Comparison of ENCODE assay signal across 22 mouse cellular contexts in the genomic region with DNA sequence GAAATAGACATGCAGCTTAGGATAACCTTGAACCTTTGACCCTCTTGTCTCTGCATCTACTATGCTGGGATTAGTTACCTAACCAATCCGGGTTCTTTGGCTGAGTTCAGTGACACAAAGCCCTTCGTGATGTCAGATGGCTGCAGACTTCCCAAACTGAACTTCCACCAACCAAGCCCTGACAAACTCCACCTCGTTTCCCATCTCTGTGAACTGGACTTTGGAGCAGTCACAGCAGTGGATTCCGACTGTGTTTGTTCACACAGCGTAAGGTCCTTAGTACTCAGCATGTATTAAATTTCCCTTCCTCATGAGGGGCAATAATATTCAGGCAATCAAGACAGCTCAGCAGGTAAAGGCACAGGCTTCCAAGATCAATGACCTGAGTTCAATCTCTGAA. TPM values are rescaled to one million over a fixed set of nuclear protein-coding genes. Genes with fewer than 3 reads are reported as not detected.
DNase-seq lines count a peak whose midpoint lies in the region; ATAC-seq and TF ChIP-seq lines count a peak whose summit lies in the region.
"Had no signal": no experiment of that assay in that cellular context is flagged by ENCODE, and none has a peak within 500 bp of the region (broad histone marks: within the 10 kb centered on the region; RNA-seq: fewer than 3 reads in every experiment).

No protein-coding gene starts in this region.

- no peak overlapping the region for H3K27ac ChIP-seq in liver, adult 2 months (replicated peaks; ENCODE audit: insufficient read depth, low read depth, low read length)
- H3K27ac ChIP-seq in intestine, embryonic 16.5 days (ENCODE audit: low read length) = 0 out of 2 replicates have a peak overlapping the region, but pooled peaks have one; percentile 24
- peak overlapping the region; percentile 21; the same call in 1 of the 2 replicates for H3K27ac ChIP-seq in small intestine, adult 2 months (ENCODE audit: insufficient read depth, low read depth, low read length)
- H3K27ac ChIP-seq: embryonic facial prominence, embryonic 10.5 days; forebrain, embryonic 13.5 days; heart, adult 2 months; hindbrain, embryonic 10.5 days had no signal

- peak; percentile 94 for ATAC-seq in intestine, embryonic 16.5 days
- ATAC-seq in megakaryocyte progenitor cell, adult 5-6 weeks (replicated peaks; ENCODE audit: poor library complexity) = no peak
- ATAC-seq: CD4-positive, CD25-positive, alpha-beta regulatory T cell, adult 4 months; forebrain, embryonic 13.5 days; forebrain, postnatal 0 days had no signal

- no peak for TF ChIP-seq POLR2A in liver, adult 2 months (IDR thresholded peaks at IDR 0.05; ENCODE audit: extremely low read depth, insufficient read depth, low read length)
- no peak for TF ChIP-seq POLR2A in small intestine, adult 2 months (IDR thresholded peaks at IDR 0.05; ENCODE audit: low read depth, low read length)

- no peak overlapping the region for H3K9ac ChIP-seq in liver, adult 2 months (ENCODE audit: low read depth, low read length)
- H3K9ac ChIP-seq in intestine, embryonic 16.5 days (ENCODE audit: low read depth, low read length) = no peak overlapping the region
- H3K9ac ChIP-seq: forebrain, embryonic 13.5 days; forebrain, postnatal 0 days; heart, embryonic 12.5 days had no signal

- DNase-seq in kidney, adult 11 months = peak; percentile 34
- DNase-seq in kidney, postnatal 14 days = no peak
- DNase-seq in liver, adult 2 months (ENCODE audit: extremely low read depth, low read depth, low spot score) = peak; percentile 93
- DNase-seq in liver = no peak
- no peak for DNase-seq in spleen, postnatal 4 days (ENCODE audit: low spot score in 2 of 2)
- DNase-seq: adrenal gland, postnatal 10 days; B cell, adult 2 months; cerebellum, adult 18-20 months; cerebellum, adult 9-11 months; cerebellum, postnatal 36 days; forebrain, postnatal 0 days; gastrocnemius, postnatal 14 days; heart, adult 2 months had no signal

- no peak overlapping the region for H3K4me2 ChIP-seq in intestine, embryonic 16.5 days (ENCODE audit: low read depth, low read length)
- H3K4me2 ChIP-seq: forebrain, embryonic 13.5 days; heart, embryonic 12.5 days had no signal

- H3K4me1 ChIP-seq in liver, adult 2 months (ENCODE audit: control insufficient read depth, insufficient read depth, low read length) = peaks cover 4% of the 10 kb centered on the region; the same call in 1 of the 2 replicates
- H3K4me1 ChIP-seq in intestine, embryonic 16.5 days (ENCODE audit: control insufficient read depth, insufficient read depth, low read length) = peaks cover 6% of the 10 kb centered on the region; the same call in 1 of the 2 replicates
- peaks cover 8% of the 10 kb centered on the region for H3K4me1 ChIP-seq in small intestine, adult 2 months (ENCODE audit: control insufficient read depth, insufficient read depth, insufficient read length, low read length)
- H3K4me1 ChIP-seq: embryonic facial prominence, embryonic 10.5 days; forebrain, embryonic 13.5 days; heart, embryonic 12.5 days; hindbrain, embryonic 10.5 days had no signal

- 21% methylated on average over 5 of the region's 5 CpGs for WGBS in liver, adult 2 months
- 48% methylated on average over 5 of the region's 5 CpGs for WGBS in intestine, embryonic 16.5 days
- 27% methylated on average over 5 of the region's 5 CpGs for WGBS in small intestine, adult 2 months

- no peak for TF ChIP-seq CTCF in liver, adult 2 months (IDR thresholded peaks at IDR 0.05; ENCODE audit: low read depth, low read length)
- TF ChIP-seq CTCF in small intestine, adult 2 months (IDR thresholded peaks at IDR 0.05; ENCODE audit: extremely low read depth, insufficient read length, insufficient replicate concordance, low read depth, low read length) = no peak

- H3K27me3 ChIP-seq in liver, adult 2 months (ENCODE audit: control insufficient read depth, insufficient read depth, low read length) = no peaks in the 10 kb centered on the region
- no peaks in the 10 kb centered on the region for H3K27me3 ChIP-seq in intestine, embryonic 16.5 days (replicated peaks; ENCODE audit: control insufficient read depth, insufficient read depth, low read length)
- no peaks in the 10 kb centered on the region for H3K27me3 ChIP-seq in small intestine, adult 2 months (ENCODE audit: control insufficient read depth, insufficient read depth, low read length)
- H3K27me3 ChIP-seq: forebrain, embryonic 13.5 days; heart, embryonic 12.5 days had no signal

- no peak overlapping the region for H3K4me3 ChIP-seq in liver, adult 2 months (ENCODE audit: insufficient read depth, low read depth, low read length)
- H3K4me3 ChIP-seq in intestine, embryonic 16.5 days (ENCODE audit: low read length) = no peak overlapping the region
- no peak overlapping the region for H3K4me3 ChIP-seq in small intestine, adult 2 months (ENCODE audit: low read depth, low read length)
- H3K4me3 ChIP-seq: embryonic facial prominence, embryonic 10.5 days; forebrain, embryonic 13.5 days; heart, adult 2 months; heart, embryonic 12.5 days; hindbrain, embryonic 10.5 days had no signal

- H3K9me3 ChIP-seq in intestine, embryonic 16.5 days (ENCODE audit: control insufficient read depth, low read length) = no peaks in the 10 kb centered on the region
- H3K9me3 ChIP-seq: embryonic facial prominence, embryonic 10.5 days; forebrain, embryonic 13.5 days; G1E; heart, embryonic 12.5 days; hindbrain, embryonic 10.5 days had no signal

- H3K79me2 ChIP-seq in liver, adult 2 months (ENCODE audit: control insufficient read depth, insufficient read depth, low read length) = no peaks in the 10 kb centered on the region

- H3K36me3 ChIP-seq in liver, adult 2 months (ENCODE audit: control insufficient read depth, insufficient read depth, low read length) = no peaks in the 10 kb centered on the region
- H3K36me3 ChIP-seq in intestine, embryonic 16.5 days (ENCODE audit: control insufficient read depth, insufficient read depth, low read length) = no peaks in the 10 kb centered on the region
- H3K36me3 ChIP-seq in small intestine, adult 2 months (ENCODE audit: control insufficient read depth, insufficient read depth, low read length) = no peaks in the 10 kb centered on the region
- H3K36me3 ChIP-seq: embryonic facial prominence, embryonic 10.5 days; G1E; heart, embryonic 12.5 days; hindbrain, embryonic 10.5 days had no signal

RNA-seq across cellular contexts. Expression of a gene that starts 25.4 kb away (rescaled TPM):
- 0.46 and 2.8 TPM in 2 replicates for total RNA-seq in liver, adult 2 months (2014; rRNA removed)
- polyA plus RNA-seq in liver, adult 2 months (2012; rRNA removed) = 0.28 and 0.45 TPM in 2 replicates
- polyA plus RNA-seq in intestine, embryonic 16.5 days (2015; fragmentation: Nextera tagmentation; extraction: Ambion mirVana) = 43.1 and 44.1 TPM in 2 replicates
- 1.7 and 5.5 TPM in 2 replicates for polyA plus RNA-seq in small intestine, adult 2 months (2012; rRNA removed)
- total RNA-seq in megakaryocyte progenitor cell, adult 5-6 weeks (2015) = 22.4 and 23.4 TPM in 2 replicates
- 35.8 and 36.8 TPM in 2 replicates for total RNA-seq in megakaryocyte progenitor cell, adult 5-6 weeks (2017)

RNA-seq across cellular contexts. Expression of a gene that starts 59.9 kb away (rescaled TPM):
- total RNA-seq in liver, adult 2 months (2014; rRNA removed) = 22.6 and 24.4 TPM in 2 replicates
- polyA plus RNA-seq in liver, adult 2 months (2012; rRNA removed) = 11.3 and 13.6 TPM in 2 replicates
- 1.8 TPM in 2 replicates for polyA plus RNA-seq in intestine, embryonic 16.5 days (2015; fragmentation: Nextera tagmentation; extraction: Ambion mirVana)
- polyA plus RNA-seq in small intestine, adult 2 months (2012; rRNA removed) = 15.3 and 16.5 TPM in 2 replicates
- total RNA-seq in megakaryocyte progenitor cell, adult 5-6 weeks (2015) = 4.7 TPM in 2 replicates
- total RNA-seq in megakaryocyte progenitor cell, adult 5-6 weeks (2017) = 5.3 and 5.6 TPM in 2 replicates

Comparison
In these comparisons a context has a peak if more than half of its experiments do, and no peak if none do; other contexts are left out.
1. DNase-seq: peak in kidney, adult 11 months (single experiment) and liver, adult 2 months (single experiment); none in kidney, postnatal 14 days (single experiment), liver (single experiment) and spleen, postnatal 4 days (0 of 2).